In the genomic region with DNA sequence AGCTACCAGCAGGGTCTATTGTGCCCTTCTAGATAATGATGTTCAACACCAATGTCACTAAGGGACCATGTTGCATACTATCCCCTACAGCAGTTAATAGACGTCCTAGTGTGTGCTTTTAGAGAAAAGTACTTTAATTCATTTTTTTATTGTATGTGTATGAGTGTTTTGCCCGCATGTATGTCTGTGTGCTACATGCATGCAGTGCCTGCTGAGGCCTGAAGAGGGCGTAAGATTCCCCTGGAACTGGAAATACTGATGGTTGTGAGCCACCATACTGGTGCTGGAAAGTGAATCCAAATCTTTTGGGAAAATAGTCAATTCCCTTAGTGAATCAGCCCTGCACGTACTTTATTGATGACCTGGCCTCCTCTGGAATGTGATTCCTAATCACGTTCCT, we compare ENCODE assay signal across 1 mouse cellular context.
TF ChIP-seq lines count a peak whose summit lies in the region.

No protein-coding gene starts in this region.

TF ChIP-seq in MEL, 35 proteins besides CTCF, POLR2A, EP300 and RAD21 (continued from another document):
- no peak for TF ChIP-seq ELF1 (IDR thresholded peaks at IDR 0.05; ENCODE audit: low read depth, low read length)
- TF ChIP-seq JUND (IDR thresholded peaks at IDR 0.05; ENCODE audit: low read depth, low read length) = no peak
